Comparison of ENCODE assay signal across 8 mouse cellular contexts in genomic region chr11:78188331-78189233, GRCm38 (mm10). TPM values are rescaled to one million over a fixed set of nuclear protein-coding genes. Genes with fewer than 3 reads are reported as not detected.
A peak's percentile ranks its signal among the peaks of the same experiment; 100 is the strongest.
DNase-seq lines count a peak whose midpoint lies in the region; ATAC-seq and TF ChIP-seq lines count a peak whose summit lies in the region.

Gene Rab34 (plus strand): TSS chr11:78188430.

- DNase-seq in CD4-positive, CD25-positive, alpha-beta regulatory T cell, adult 2 months (ENCODE audit: low read depth, low spot score), result peak; percentile 37
- peak; percentile 89 for DNase-seq in adrenal gland, postnatal 10 days
- DNase-seq in forelimb bud, embryonic 11.5 days (ENCODE audit: low read depth, low spot score), result peak; percentile 91
- peak; percentile 58 for DNase-seq in heart, postnatal 25 days (ENCODE audit: low spot score)
- peak; percentile 89 to 93 for DNase-seq in kidney, postnatal 4 days
- DNase-seq in liver, postnatal 0 days, result peak; percentile 63
- DNase-seq in yolk sac, embryonic 10.5 days (ENCODE audit: low spot score), result peak; percentile 88

- no peaks in the 10 kb centered on the region for H3K9me3 ChIP-seq in liver, postnatal 0 days (ENCODE audit: low read length)
- no peaks in the 10 kb centered on the region for H3K9me3 ChIP-seq in neural tube, embryonic 15.5 days (replicated peaks)

- peaks cover 14% of the 10 kb centered on the region for H3K4me1 ChIP-seq in liver, postnatal 0 days (ENCODE audit: insufficient read depth)
- H3K4me1 ChIP-seq in neural tube, embryonic 15.5 days, result peaks cover 34% of the 10 kb centered on the region

- peak within 1 kb of the TSS; percentile 72 for H3K9ac ChIP-seq in liver, postnatal 0 days (replicated peaks)
- peak within 1 kb of the TSS; percentile 83 for H3K9ac ChIP-seq in neural tube, embryonic 15.5 days (replicated peaks)

- peaks cover 3% of the 10 kb centered on the region; the same call in 1 of the 2 replicates for H3K36me3 ChIP-seq in liver, postnatal 0 days (replicated peaks; ENCODE audit: insufficient read depth, low read length)
- peaks cover 30% of the 10 kb centered on the region for H3K36me3 ChIP-seq in neural tube, embryonic 15.5 days

- peak within 1 kb of the TSS; percentile 79 for H3K27ac ChIP-seq in liver, postnatal 0 days (ENCODE audit: low read depth)
- H3K27ac ChIP-seq in neural tube, embryonic 15.5 days (replicated peaks), result peak within 1 kb of the TSS; percentile 94

- intact Hi-C loops in heart, postnatal 25 days (cut with DNase I), result loop anchor here (10.0 kb wide), 1 partner anchor 364 kb away; no protein-coding TSS in a partner anchor

- H3K4me2 ChIP-seq in liver, postnatal 0 days (ENCODE audit: low read depth, low read length), result peak within 1 kb of the TSS; percentile 84
- peak within 1 kb of the TSS; percentile 67 for H3K4me2 ChIP-seq in neural tube, embryonic 15.5 days

- H3K27me3 ChIP-seq in liver, postnatal 0 days (ENCODE audit: insufficient read depth, low read length), result peaks cover 42% of the 10 kb centered on the region
- no peaks in the 10 kb centered on the region for H3K27me3 ChIP-seq in neural tube, embryonic 15.5 days (replicated peaks)

- TF ChIP-seq EP300 in liver, postnatal 0 days (IDR thresholded peaks at IDR 0.05; ENCODE audit: low read depth), result no peak

- ATAC-seq in liver, postnatal 0 days, result peak; percentile 48
- peak; percentile 72 for ATAC-seq in neural tube, embryonic 15.5 days (ENCODE audit: low FRiP score)

- TF ChIP-seq CTCF in liver, postnatal 0 days (IDR thresholded peaks at IDR 0.05; ENCODE audit: low read depth), result no peak

- peak within 1 kb of the TSS; percentile 62 for H3K4me3 ChIP-seq in liver, postnatal 0 days (ENCODE audit: low read depth, low read length)
- H3K4me3 ChIP-seq in neural tube, embryonic 15.5 days (replicated peaks), result peak within 1 kb of the TSS; percentile 73

- WGBS in liver, postnatal 0 days (ENCODE audit: insufficient replicate concordance), result 1% methylated on average over 61 of the region's 80 CpGs
- under 1% methylated on average over 78 of the region's 80 CpGs for WGBS in neural tube, embryonic 15.5 days

RNA-seq across cellular contexts. Expression of gene Rab34, which starts in this region (rescaled TPM):
- 100 to 1,000 TPM in 1 of 2 experiments, 10 to 100 TPM in 1; 93.0 to 100 TPM for total RNA-seq in adrenal gland, postnatal 10 days (2021)
- 10 to 100 TPM; 11.2 to 12.2 TPM for total RNA-seq in heart, postnatal 25 days (2021)
- polyA plus RNA-seq in liver, postnatal 0 days (2015; fragmentation: Nextera tagmentation; extraction: Ambion mirVana), result 26.6 and 28.9 TPM in 2 replicates
- polyA plus RNA-seq in neural tube, embryonic 15.5 days (2015; fragmentation: Nextera tagmentation; extraction: Ambion mirVana), result 66.1 and 71.0 TPM in 2 replicates

Comparison
In these comparisons a context has a peak if more than half of its experiments do, and no peak if none do; other contexts are left out.
1. Peak in every context shown above with its lines: DNase-seq, ATAC-seq, H3K4me3 ChIP-seq and H3K27ac ChIP-seq.
2. RNA of gene Rab34 (total RNA-seq): 93.0 to 100 TPM in adrenal gland, postnatal 10 days; 11.2 to 12.2 TPM in heart, postnatal 25 days; every median in the first group is over 4 times any median in the second.
3. DNase-seq: peak in every context shown above with its lines; median percentile 91 in forelimb bud, embryonic 11.5 days; 91 in kidney, postnatal 4 days; 89 in adrenal gland, postnatal 10 days; 88 in yolk sac, embryonic 10.5 days; 63 in liver, postnatal 0 days; 58 in heart, postnatal 25 days; 37 in CD4-positive, CD25-positive, alpha-beta regulatory T cell, adult 2 months.